Mouse (Mus musculus) kidney, embryonic 15.5 days (tissue): Measurements from ENCODE around the gene Adamtsl5. TPM values are rescaled to one million over a fixed set of nuclear protein-coding genes. Genes with fewer than 3 reads are reported as not detected.

Experiments used
- ATAC-seq: fragments of 200-750 bp; cut with Nextera tagmentation; replicated peaks from 2 replicates; pipeline ENCODE4 v1.8.0; 2017; ENCODE audit warnings: moderate TSS enrichment; ENCODE audit not compliant: low FRiP score
- H3K27ac ChIP-seq: fragments of 300-500 bp; sonication (generic); 2 replicates; pipeline ENCODE4 v1.5.1; 2015; ENCODE audit warnings: mild to moderate bottlenecking, inconsistent platforms
- H3K27me3 ChIP-seq: fragments of 300-500 bp; sonication (generic); 2 replicates; pipeline ENCODE4 v1.6.1; 2015; ENCODE audit warnings: inconsistent platforms
- H3K36me3 ChIP-seq: fragments of 300-500 bp; sonication (generic); 2 replicates; pipeline ENCODE4 v1.6.1; 2015; ENCODE audit warnings: inconsistent platforms
- H3K4me1 ChIP-seq: fragments of 300-500 bp; sonication (generic); 2 replicates; pipeline ENCODE4 v1.6.1; 2015; ENCODE audit warnings: inconsistent platforms
- H3K4me2 ChIP-seq: fragments of 300-500 bp; sonication (generic); 2 replicates; pipeline ENCODE4 v1.6.1; 2015; ENCODE audit warnings: moderate library complexity, mild to moderate bottlenecking, inconsistent platforms
- H3K4me3 ChIP-seq: fragments of 300-500 bp; sonication (generic); replicated peaks from 2 replicates; pipeline ENCODE4 v1.5.1; 2015; ENCODE audit warnings: mild to moderate bottlenecking, inconsistent platforms
- H3K9ac ChIP-seq: fragments of 300-500 bp; sonication (generic); 2 replicates; pipeline ENCODE4 v1.6.1; 2015; ENCODE audit warnings: mild to moderate bottlenecking, inconsistent platforms
- H3K9me3 ChIP-seq: fragments of 300-500 bp; sonication (generic); replicated peaks from 2 replicates; pipeline ENCODE4 v1.6.1; 2016; ENCODE audit warnings: inconsistent platforms
- WGBS: fragments of 180-500 bp; shearing (Covaris S2); methylation state at CpG from one replicate; pipeline ENCODE4 v1.1.7; 2015; ENCODE audit warnings: mixed read lengths; 5-methylcytosine and 5-hydroxymethylcytosine counted together
- polyA plus RNA-seq: library from polyadenylated mRNA; unstranded; fragments of >200 nt; fragmentation: Nextera tagmentation; extraction: Ambion mirVana; gene quantifications from 2 replicates; pipeline ENCODE4 v1.2.1, GENCODE M21; 2015

Adamtsl5 gene
- polyA plus RNA-seq, 1 experiment from 2014 or later, result 5.2 TPM

DNA sequence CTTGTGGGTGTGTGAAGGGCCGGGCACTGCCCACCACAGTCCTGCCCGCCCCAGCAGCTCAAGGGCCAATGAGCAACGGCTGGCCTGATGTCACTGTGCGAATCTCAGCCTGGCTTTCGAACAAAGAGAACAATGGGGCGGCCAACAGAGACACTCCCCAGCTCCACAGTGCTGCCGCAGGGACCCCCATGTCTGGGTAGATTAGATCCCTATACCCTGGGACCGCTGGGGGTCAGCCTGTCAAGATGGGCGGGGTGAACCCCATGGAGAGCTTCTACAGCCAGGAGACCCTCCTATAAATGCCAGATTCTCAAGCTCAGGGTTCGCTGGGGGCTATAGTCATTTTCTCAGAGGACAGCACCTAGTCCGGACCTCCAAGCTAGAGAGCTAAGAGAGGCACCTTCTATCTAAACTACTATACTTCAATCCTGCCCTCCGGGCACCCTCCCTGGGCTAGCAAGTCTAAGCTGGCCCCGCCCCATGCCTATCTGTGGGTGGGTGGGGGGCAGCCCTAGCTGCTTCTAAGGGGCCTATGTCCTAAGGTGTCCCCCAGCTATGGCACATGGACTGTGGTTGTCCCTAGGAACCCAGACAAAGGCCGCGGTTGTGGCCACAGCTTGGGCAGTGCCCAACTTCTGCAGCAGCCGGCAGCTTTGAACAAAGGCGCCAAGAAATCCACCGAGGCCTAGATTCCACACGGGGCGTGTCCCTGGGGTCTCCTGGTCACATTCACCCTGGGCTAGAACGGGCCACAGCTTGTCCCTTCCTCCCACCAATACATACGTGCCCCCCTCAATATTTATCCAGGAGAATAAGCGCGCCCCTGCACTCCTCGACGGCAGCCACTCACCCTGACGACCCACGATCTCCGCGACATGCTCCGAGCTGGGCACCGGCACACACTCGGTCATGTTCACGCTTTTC, 37.9 kb upstream of the Adamtsl5 start:
- peak overlapping the region; percentile 91 for H3K27ac ChIP-seq
- H3K4me3 ChIP-seq, result peak overlapping the region; percentile 74
- H3K27me3 ChIP-seq, result no peaks in the 10 kb centered on the region
- H3K4me2 ChIP-seq, result peak overlapping the region; percentile 88
- no peaks in the 10 kb centered on the region for H3K9me3 ChIP-seq
- H3K9ac ChIP-seq, result peak overlapping the region; percentile 96
- WGBS, result under 1% methylated on average over 34 of the region's 34 CpGs
- ATAC-seq, result peak; percentile 49
- H3K36me3 ChIP-seq, result peaks cover 50% of the 10 kb centered on the region
- H3K4me1 ChIP-seq, result peaks cover 58% of the 10 kb centered on the region

DNA sequence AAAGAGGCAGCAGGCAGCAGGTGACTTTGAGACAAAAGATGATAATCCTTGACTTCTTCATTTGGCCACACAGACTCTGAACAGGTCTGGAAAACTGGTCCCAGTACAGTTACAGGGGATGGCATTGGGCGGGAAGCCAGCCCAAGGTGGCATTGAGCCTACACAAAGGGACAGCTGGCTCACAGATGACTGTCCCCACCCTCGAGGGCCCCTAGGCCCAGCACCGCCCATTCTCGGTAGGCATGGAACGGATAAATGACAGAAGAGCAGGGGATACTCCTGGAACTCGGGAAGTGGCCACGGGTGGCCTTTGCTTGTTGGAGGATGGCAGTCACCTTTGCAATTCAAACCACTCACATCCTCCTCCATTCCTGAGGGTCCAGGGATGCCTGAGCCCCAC, 37.1 kb upstream of the Adamtsl5 start:
- H3K27me3 ChIP-seq, result no peaks in the 10 kb centered on the region
- peak overlapping the region; percentile 91 for H3K27ac ChIP-seq
- WGBS, result 12% methylated on average over 7 of the region's 7 CpGs
- H3K36me3 ChIP-seq, result peaks cover 50% of the 10 kb centered on the region
- no peaks in the 10 kb centered on the region for H3K9me3 ChIP-seq
- peaks cover 63% of the 10 kb centered on the region for H3K4me1 ChIP-seq
- H3K4me2 ChIP-seq, result peak overlapping the region; percentile 88
- peak overlapping the region; percentile 74 for H3K4me3 ChIP-seq
- ATAC-seq, result no peak
- H3K9ac ChIP-seq, result peak overlapping the region; percentile 96

DNA sequence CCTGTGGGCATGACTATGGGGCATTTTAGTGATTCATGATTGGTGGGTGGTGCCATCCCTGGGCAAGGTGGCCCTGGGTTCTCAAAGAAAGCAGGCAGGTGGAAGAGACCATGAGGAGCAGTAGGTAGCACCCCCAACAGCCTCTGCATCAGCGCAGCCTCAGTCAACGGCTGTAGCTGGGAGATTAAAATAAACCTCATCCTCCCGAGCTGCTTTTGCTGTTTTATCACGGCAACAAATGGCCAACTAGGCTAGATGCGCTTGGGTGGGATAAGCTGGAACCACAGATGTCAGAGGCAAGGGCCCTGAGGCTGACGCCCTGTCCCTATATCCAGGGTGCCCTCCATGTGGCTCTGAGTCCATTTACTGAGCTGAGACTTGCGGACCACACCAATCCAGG, 36.5 kb upstream of the Adamtsl5 start:
- Histone ChIP-seq H3K4me3 (peak overlapping the region; percentile 74), H3K9me3 (no peaks in the 10 kb centered on the region), H3K36me3 (peaks cover 50% of the 10 kb centered on the region), H3K4me1 (peaks cover 63% of the 10 kb centered on the region), H3K27ac (no peak overlapping the region; the same call in 1 of the 2 replicates), H3K9ac (peak overlapping the region; percentile 96), H3K27me3 (no peaks in the 10 kb centered on the region), H3K4me2 (peak overlapping the region; percentile 88)
- ATAC-seq, result no peak
- WGBS, result 68% methylated on average over 7 of the region's 7 CpGs

DNA sequence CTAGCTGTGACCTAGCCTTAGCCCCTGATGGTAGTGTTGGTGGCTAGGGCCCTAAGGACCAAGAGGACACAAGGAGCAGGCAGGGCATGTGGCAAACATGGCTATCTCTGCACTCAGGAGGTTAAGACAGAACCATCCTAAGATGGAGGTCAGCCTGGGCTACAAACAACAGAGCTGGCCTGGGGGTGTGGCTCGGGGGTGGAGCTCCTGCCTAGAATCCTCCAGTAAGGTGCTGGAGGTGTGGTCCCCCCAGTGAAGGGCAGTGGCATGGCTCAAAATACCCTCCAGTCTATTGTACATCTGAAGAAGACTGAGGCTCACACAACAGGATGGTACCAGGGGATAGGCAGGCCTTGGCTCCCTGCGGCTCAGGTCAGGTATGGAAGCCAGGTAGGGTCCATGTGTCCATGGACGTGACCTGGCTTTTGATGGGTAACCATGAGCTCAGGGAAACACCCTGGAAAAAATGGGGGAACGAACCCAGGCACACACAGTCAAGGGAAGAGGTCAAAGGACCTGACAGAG, 36.0 kb upstream of the Adamtsl5 start:
- ATAC-seq, result no peak
- no peaks in the 10 kb centered on the region for H3K27me3 ChIP-seq
- H3K4me2 ChIP-seq, result peak overlapping the region; percentile 88
- no peaks in the 10 kb centered on the region for H3K9me3 ChIP-seq
- H3K4me1 ChIP-seq, result peaks cover 63% of the 10 kb centered on the region
- H3K27ac ChIP-seq, result no peak overlapping the region
- peak overlapping the region; percentile 74 for H3K4me3 ChIP-seq
- peak overlapping the region; percentile 96 for H3K9ac ChIP-seq
- 89% methylated on average over 4 of the region's 4 CpGs for WGBS
- H3K36me3 ChIP-seq, result peaks cover 55% of the 10 kb centered on the region

DNA sequence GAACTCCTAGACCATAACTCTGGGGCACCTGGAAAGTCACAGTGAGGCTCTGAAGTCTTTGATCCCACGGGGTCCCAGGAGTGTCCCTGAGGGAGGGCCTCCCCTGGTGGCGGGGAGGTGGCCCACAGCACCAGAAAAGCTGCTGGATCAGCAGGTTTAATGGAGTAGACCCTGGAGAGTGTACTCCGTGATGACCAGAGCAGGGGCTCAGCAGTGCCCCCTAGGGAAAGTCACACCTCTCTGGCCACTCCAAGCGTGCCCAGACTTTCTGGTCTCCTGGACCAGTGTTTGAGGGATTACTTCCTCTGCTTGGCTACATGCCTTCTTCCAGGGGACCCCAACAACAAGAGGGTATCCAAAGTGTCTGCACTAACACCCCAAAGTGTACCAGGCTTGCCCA, 35.2 kb upstream of the Adamtsl5 start:
- no peak overlapping the region; the same call in 1 of the 2 replicates for H3K9ac ChIP-seq
- peak overlapping the region; percentile 8; the same call in 1 of the 2 replicates for H3K4me2 ChIP-seq
- peaks cover 55% of the 10 kb centered on the region for H3K36me3 ChIP-seq
- H3K27me3 ChIP-seq, result no peaks in the 10 kb centered on the region
- no peaks in the 10 kb centered on the region for H3K9me3 ChIP-seq
- H3K27ac ChIP-seq, result no peak overlapping the region
- ATAC-seq, result no peak
- 54% methylated on average over 4 of the region's 4 CpGs for WGBS
- H3K4me1 ChIP-seq, result peaks cover 56% of the 10 kb centered on the region
- H3K4me3 ChIP-seq, result no peak overlapping the region

DNA sequence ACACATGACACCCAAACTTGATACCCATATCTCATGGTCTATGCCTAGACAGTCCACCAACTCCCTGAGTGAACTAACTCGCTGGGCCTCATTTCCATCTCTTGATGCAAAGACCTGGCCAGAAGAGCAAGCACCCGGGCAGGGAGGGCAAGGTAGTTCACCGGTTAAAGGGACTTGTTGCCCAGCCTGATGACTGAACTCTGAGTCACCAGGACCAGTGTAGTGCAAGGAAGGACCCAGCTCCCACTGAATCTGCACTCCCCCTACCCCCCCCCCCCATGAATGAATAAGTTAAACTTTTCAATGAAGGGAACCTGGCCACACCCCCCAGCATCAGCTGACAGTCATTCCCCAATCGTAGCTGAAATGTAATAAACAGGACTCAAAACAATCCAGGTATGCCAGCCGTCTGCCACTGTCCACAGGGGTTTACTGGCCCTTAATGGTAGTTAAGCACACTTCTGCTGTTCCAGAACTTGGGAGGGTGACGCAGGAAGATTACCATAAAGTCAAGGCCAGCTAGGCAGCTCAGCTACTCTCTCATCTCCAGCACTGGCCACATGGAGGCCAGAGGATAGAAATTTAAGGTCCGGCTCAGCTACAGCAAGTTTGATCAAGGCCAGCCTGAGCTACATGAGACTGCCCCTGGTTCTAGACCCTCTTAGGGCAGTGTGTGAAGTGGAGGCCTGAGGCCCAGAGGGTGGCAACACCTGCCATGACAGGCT, 34.6 kb upstream of the Adamtsl5 start:
- H3K4me3 ChIP-seq, result no peak overlapping the region
- no peak for ATAC-seq
- WGBS, result 79% methylated on average over 7 of the region's 7 CpGs
- peaks cover 49% of the 10 kb centered on the region for H3K4me1 ChIP-seq
- no peak overlapping the region for H3K9ac ChIP-seq
- no peaks in the 10 kb centered on the region for H3K27me3 ChIP-seq
- H3K36me3 ChIP-seq, result peaks cover 55% of the 10 kb centered on the region
- no peak overlapping the region for H3K4me2 ChIP-seq
- no peaks in the 10 kb centered on the region for H3K9me3 ChIP-seq
- H3K27ac ChIP-seq, result no peak overlapping the region

DNA sequence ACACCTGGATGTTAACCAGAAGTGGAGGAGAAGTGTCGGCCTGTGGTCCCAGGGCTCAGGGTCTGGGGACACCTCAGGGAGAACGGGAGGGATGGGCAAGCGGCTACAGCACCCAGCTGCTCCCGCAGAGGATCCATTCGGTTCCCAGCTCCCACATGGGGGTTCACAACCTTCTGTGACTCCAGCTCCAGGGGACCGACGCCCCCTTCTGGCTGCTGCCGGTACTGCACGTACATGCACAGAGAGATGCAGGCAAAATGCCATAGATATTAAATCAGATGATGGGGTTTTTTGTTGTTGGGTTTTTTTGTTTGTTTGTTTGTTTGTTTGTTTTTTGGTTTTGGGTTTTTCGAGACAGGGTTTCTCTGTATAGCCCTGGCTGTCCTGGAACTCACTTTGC, 29.5 kb upstream of the Adamtsl5 start:
- Histone ChIP-seq H3K4me3 (no peak overlapping the region), H3K4me2 (no peak overlapping the region), H3K27me3 (no peaks in the 10 kb centered on the region), H3K9ac (no peak overlapping the region), H3K9me3 (no peaks in the 10 kb centered on the region), H3K4me1 (peaks cover 14% of the 10 kb centered on the region), H3K36me3 (peaks cover 34% of the 10 kb centered on the region), H3K27ac (no peak overlapping the region)
- ATAC-seq, result no peak
- 54% methylated on average over 10 of the region's 10 CpGs for whole genome bisulfite sequencing

DNA sequence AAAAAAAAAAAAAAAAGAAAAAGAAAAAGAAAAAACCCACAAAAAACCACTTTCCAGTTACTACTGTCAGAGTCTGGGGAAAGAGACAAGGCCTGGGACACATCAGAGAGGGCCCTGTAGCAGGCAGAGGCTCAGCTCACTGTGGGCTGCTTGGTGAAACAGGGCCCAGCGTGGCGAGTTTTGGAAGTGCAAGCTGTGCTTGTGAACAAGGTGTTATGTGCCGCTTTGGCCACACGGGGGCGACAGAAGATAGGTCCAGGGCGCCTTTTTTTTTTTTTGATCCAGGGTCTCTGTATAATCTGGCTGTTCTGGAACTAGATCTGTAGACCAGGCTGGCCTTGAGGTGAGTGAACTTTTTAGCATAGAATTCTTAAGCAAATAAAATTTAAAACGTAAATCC, 27.9 kb upstream of the Adamtsl5 start:
- Histone ChIP-seq H3K36me3 (peaks cover 18% of the 10 kb centered on the region), H3K9ac (no peak overlapping the region), H3K27ac (no peak overlapping the region), H3K4me2 (no peak overlapping the region), H3K27me3 (no peaks in the 10 kb centered on the region), H3K4me1 (peaks cover 20% of the 10 kb centered on the region), H3K4me3 (no peak overlapping the region), H3K9me3 (no peaks in the 10 kb centered on the region)
- 2% methylated on average over 7 of the region's 7 CpGs for WGBS
- ATAC-seq, result 0 out of 2 replicates have a peak, but pooled peaks have one; percentile 40

DNA sequence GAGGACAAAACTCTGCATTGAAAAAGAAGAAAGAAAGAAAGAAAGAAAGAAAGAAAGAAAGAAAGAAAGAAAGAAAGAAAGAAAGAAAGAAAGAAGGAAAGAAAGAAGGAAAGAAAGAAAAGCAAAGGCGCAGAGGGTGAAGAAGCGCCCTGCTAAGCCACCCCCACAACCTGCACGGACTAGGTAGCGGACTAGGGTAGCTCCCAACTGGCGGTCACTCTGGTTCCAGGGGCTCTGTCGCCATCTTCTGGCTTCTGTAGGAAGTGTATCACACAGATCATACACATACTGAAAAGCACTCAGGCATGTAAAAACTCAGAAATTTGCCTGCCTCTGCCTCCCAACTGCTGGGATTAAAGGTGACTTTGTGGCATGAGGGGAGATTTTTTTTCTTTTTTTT, 25.9 kb upstream of the Adamtsl5 start:
- Histone ChIP-seq H3K27me3 (no peaks in the 10 kb centered on the region), H3K36me3 (no peaks in the 10 kb centered on the region), H3K4me1 (peaks cover 16% of the 10 kb centered on the region), H3K27ac (no peak overlapping the region), H3K4me3 (no peak overlapping the region), H3K9me3 (no peaks in the 10 kb centered on the region), H3K4me2 (no peak overlapping the region), H3K9ac (no peak overlapping the region)
- 22% methylated on average over 6 of the region's 6 CpGs for WGBS
- ATAC-seq, result no peak

DNA sequence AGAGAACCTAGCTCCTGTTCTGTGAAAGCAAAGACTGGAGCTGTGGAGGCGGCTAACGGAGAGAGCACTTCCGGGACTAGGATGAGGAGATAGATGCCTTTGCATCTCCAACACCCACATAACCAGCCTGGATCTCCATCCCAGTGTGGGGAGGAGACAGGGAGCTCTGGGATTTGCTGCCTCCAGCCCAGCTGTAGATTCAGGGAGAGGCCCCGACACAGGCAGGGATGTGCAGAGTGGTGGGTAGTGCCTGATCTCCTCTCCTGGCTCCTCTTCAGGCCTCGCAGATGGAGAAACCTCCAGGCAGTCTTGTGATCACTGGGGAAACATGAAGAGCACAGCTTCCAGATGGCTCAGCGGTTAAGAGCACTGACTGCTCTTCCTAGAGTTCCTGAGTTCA, 24.5 kb upstream of the Adamtsl5 start:
- 81% methylated on average over 6 of the region's 6 CpGs for WGBS

DNA sequence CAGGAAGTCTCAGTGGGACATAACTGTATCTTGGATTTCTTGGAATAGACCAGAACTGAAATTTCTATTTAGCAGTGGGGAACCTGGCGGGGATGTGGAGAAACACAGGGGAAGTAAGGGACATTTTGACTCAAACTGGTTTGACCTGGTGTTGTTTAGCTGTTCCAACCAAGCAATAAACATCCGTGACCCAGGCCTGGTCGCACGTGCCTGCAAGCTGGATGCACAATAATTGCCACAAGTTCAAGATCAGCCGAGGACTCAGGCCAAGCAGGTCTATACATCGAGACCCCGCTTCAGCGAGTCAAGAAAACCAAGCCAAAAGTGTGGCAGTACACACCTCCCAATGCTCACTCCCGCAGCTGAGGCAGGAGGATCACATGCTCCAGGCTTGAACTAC, 23.8 kb upstream of the Adamtsl5 start:
- WGBS, result 46% methylated on average over 9 of the region's 9 CpGs
- no peak for ATAC-seq

More for the DNA sequence above, 24.5 kb upstream of the Adamtsl5 start:
- H3K36me3 ChIP-seq, result no peaks in the 10 kb centered on the region
- no peaks in the 10 kb centered on the region for H3K27me3 ChIP-seq
- H3K4me2 ChIP-seq, result no peak overlapping the region
- ATAC-seq, result no peak
- no peak overlapping the region for H3K4me3 ChIP-seq
- 0 out of 2 replicates have a peak, but pooled peaks cover 3% of the 10 kb centered on the region for H3K9me3 ChIP-seq
- no peak overlapping the region for H3K27ac ChIP-seq
- H3K4me1 ChIP-seq, result peaks cover 17% of the 10 kb centered on the region
- no peak overlapping the region for H3K9ac ChIP-seq

More for the DNA sequence above, 23.8 kb upstream of the Adamtsl5 start:
- H3K4me3 ChIP-seq, result peak overlapping the region; percentile 41
- H3K4me2 ChIP-seq, result peak overlapping the region; percentile 49
- H3K36me3 ChIP-seq, result no peaks in the 10 kb centered on the region
- no peaks in the 10 kb centered on the region for H3K27me3 ChIP-seq
- H3K4me1 ChIP-seq, result peaks cover 20% of the 10 kb centered on the region
- 0 out of 2 replicates have a peak, but pooled peaks cover 3% of the 10 kb centered on the region for H3K9me3 ChIP-seq
- H3K9ac ChIP-seq, result no peak overlapping the region
- H3K27ac ChIP-seq, result peak overlapping the region; percentile 58
